Mouse (Mus musculus) heart, embryonic 14.5 days (tissue): ENCODE results near the gene Pigt. TPM values are rescaled to one million over a fixed set of nuclear protein-coding genes. Genes with fewer than 3 reads are reported as not detected.

Source experiments
- ATAC-seq: fragments of 200-750 bp; cut with Nextera tagmentation; 2 replicates; pipeline ENCODE4 v1.8.0; 2017; ENCODE audit warnings: low read depth, moderate TSS enrichment; ENCODE audit not compliant: insufficient number of reproducible peaks, insufficient read depth, low FRiP score
- H3K27ac ChIP-seq, 2 experiments: fragments of 200-500 bp in 1 of 2; fragments of 300-500 bp in 1 of 2; sonication (generic) in 1 of 2; replicated peaks in 1 of 2; 2 replicates each; pipeline ENCODE4 v1.5.1; 2012 to 2014; ENCODE audit warnings: low read depth in 2 of 2, low read length in 2 of 2, control low read depth in 1 of 2, mild to moderate bottlenecking in 1 of 2, mixed read lengths in 1 of 2; ENCODE audit not compliant: control insufficient read depth in 1 of 2, insufficient read depth in 1 of 2
- H3K27me3 ChIP-seq: fragments of 300-500 bp; sonication (generic); 2 replicates; pipeline ENCODE4 v1.6.1; 2014; ENCODE audit warnings: mild to moderate bottlenecking, low read length, control low read depth; ENCODE audit not compliant: control insufficient read depth, insufficient read depth
- H3K36me3 ChIP-seq: fragments of 300-500 bp; sonication (generic); 2 replicates; pipeline ENCODE4 v1.6.1; 2014; ENCODE audit warnings: mild to moderate bottlenecking, control low read depth, low read length, mixed read lengths; ENCODE audit not compliant: control insufficient read depth, insufficient read depth
- H3K4me1 ChIP-seq, 2 experiments: fragments of 200-500 bp in 1 of 2; fragments of 300-500 bp in 1 of 2; sonication (generic) in 1 of 2; 2 replicates each; pipeline ENCODE4 v1.6.1; 2012 to 2014; ENCODE audit warnings: low read length in 2 of 2, control low read depth in 1 of 2, mixed read lengths in 1 of 2; ENCODE audit not compliant: control insufficient read depth in 2 of 2, insufficient read depth in 2 of 2
- H3K4me2 ChIP-seq: fragments of 300-500 bp; sonication (generic); 2 replicates; pipeline ENCODE4 v1.6.1; 2014; ENCODE audit warnings: mild to moderate bottlenecking, low read length
- H3K4me3 ChIP-seq, 2 experiments: fragments of 200-500 bp in 1 of 2; fragments of 300-500 bp in 1 of 2; sonication (generic) in 1 of 2; 2 replicates each; pipeline ENCODE4 v1.5.1; 2012 to 2014; ENCODE audit warnings: low read length in 2 of 2, mild to moderate bottlenecking in 2 of 2, control low read depth in 1 of 2, low read depth in 1 of 2, moderate library complexity in 1 of 2; ENCODE audit not compliant: control insufficient read depth in 1 of 2, insufficient read depth in 1 of 2
- H3K9ac ChIP-seq: fragments of 300-500 bp; sonication (generic); 2 replicates; pipeline ENCODE4 v1.6.1; 2014; ENCODE audit warnings: mild to moderate bottlenecking, low read length
- H3K9me3 ChIP-seq: fragments of 300-500 bp; sonication (generic); 2 replicates; pipeline ENCODE4 v1.6.1; 2016; ENCODE audit warnings: low read length, control low read depth; ENCODE audit not compliant: control insufficient read depth
- WGBS: fragments of 180-500 bp; shearing (Covaris S2); extraction: QIAGEN DNeasy Blood & Tissue Kit; methylation state at CpG from one replicate; pipeline ENCODE4 v1.1.7; 2014; 5-methylcytosine and 5-hydroxymethylcytosine counted together
- polyA plus RNA-seq: library from polyadenylated mRNA; unstranded; fragments of >200 nt; fragmentation: Nextera tagmentation; extraction: Ambion mirVana; gene quantifications from 2 replicates; pipeline ENCODE4 v1.2.1, GENCODE M21; 2014

Gene Pigt
- polyA plus RNA-seq, 1 experiment from 2014 or later, result 64.3 TPM

- H3K36me3 ChIP-seq, result peaks cover 60% of the 10 kb centered on the region
- 93% methylated on average over 3 of the region's 3 CpGs for WGBS
- no peak for ATAC-seq
- H3K4me1 ChIP-seq, result no peaks in the 10 kb centered on the region
- no peak overlapping the region for H3K9ac ChIP-seq
- no peak overlapping the region for H3K27ac ChIP-seq
- no peaks in the 10 kb centered on the region for H3K27me3 ChIP-seq
- no peak overlapping the region for H3K4me3 ChIP-seq
- peaks cover 7% of the 10 kb centered on the region for H3K9me3 ChIP-seq
- no peak overlapping the region for H3K4me2 ChIP-seq
Measured at GRCm38 (mm10) chr2:164504919-164505318, 7.6 kb downstream of the Pigt start.

GRCm38 (mm10) chr2:164505619-164506347 is 8.5 kb downstream of the Pigt start:
- Histone ChIP-seq H3K36me3 (peaks cover 52% of the 10 kb centered on the region), H3K9ac (no peak overlapping the region), H3K27ac (no peak overlapping the region), H3K4me2 (no peak overlapping the region), H3K27me3 (no peaks in the 10 kb centered on the region), H3K9me3 (peaks cover 7% of the 10 kb centered on the region), H3K4me1 (peaks cover 2 to 6% of the 10 kb centered on the region in 2 experiments; a peak in 2 of 4 replicates), H3K4me3 (no peak overlapping the region)
- 97% methylated on average over 4 of the region's 4 CpGs for whole genome bisulfite sequencing
- no peak for ATAC-seq

GRCm38 (mm10) chr2:164507811-164508210 is 10.5 kb downstream of the Pigt start:
- Histone ChIP-seq H3K9me3 (peaks cover 7% of the 10 kb centered on the region), H3K27me3 (no peaks in the 10 kb centered on the region), H3K4me2 (no peak overlapping the region), H3K4me1 (peaks cover 2 to 6% of the 10 kb centered on the region in 2 experiments; a peak in 2 of 4 replicates), H3K36me3 (peaks cover 35% of the 10 kb centered on the region), H3K27ac (no peak overlapping the region), H3K4me3 (no peak overlapping the region), H3K9ac (no peak overlapping the region)
- WGBS, result 80% methylated on average over 17 of the region's 19 CpGs
- no peak for ATAC-seq

GRCm38 (mm10) chr2:164510621-164511190 is 13.4 kb downstream of the Pigt start:
- Histone ChIP-seq H3K4me3 (no peak overlapping the region), H3K9ac (no peak overlapping the region), H3K4me2 (no peak overlapping the region), H3K36me3 (peaks cover 6% of the 10 kb centered on the region), H3K27me3 (no peaks in the 10 kb centered on the region), H3K4me1 (peaks cover 6% of the 10 kb centered on the region in 2 experiments; a peak in 3 of 4 replicates), H3K9me3 (no peaks in the 10 kb centered on the region), H3K27ac (no peak overlapping the region)
- 30% methylated on average over 5 of the region's 5 CpGs for WGBS
- ATAC-seq, result no peak

DNA sequence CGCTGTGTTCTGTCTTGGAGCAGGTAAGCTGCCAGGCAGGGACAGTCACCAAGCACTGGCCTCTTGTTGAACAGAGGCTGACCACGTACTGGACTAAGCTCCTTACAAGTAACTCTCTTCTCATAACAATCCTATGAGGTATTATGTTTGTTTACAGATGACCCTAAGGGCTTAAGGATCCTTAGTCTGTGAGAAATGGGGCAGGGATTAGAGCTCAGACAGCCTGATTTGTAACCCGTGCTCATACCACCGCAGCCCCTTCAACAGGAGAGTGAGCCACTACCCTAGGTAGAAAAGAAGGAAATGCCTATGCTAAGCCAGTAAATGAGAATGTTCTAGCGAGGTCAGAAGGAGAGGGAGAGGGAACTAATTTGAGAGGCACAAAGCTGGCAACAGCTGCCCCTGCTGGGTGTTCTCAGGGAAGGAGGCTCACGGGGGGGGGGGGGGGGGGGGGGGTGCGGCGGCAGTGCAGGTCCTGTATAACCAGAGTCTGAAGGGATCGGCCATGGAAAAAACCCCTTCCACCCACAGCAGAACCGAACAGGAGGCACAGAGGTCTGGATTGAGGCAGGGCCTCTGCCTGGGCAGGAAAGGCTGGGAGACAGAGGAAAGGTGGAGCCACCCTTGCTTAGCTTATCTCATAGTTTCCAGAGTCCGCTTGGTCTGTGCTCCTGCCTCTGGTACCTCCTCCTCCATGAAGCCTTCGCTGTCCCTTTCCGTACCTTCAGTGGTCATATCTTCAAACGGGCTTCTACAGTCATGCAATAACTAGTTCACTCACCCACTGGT is 15.0 kb downstream of the Pigt start:
- H3K9me3 ChIP-seq, result no peaks in the 10 kb centered on the region
- H3K27me3 ChIP-seq, result no peaks in the 10 kb centered on the region
- no peak overlapping the region for H3K4me2 ChIP-seq
- 47% methylated on average over 12 of the region's 14 CpGs for WGBS
- H3K4me3 ChIP-seq, result no peak overlapping the region
- 0 out of 2 replicates have a peak, but pooled peaks have one; percentile 18 for ATAC-seq
- H3K27ac ChIP-seq, result peak overlapping the region; percentile 53 to 72; a peak in 3 of 4 replicates
- H3K9ac ChIP-seq, result no peak overlapping the region
- H3K36me3 ChIP-seq, result no peaks in the 10 kb centered on the region; the same call in 1 of the 2 replicates
- peaks cover 6% of the 10 kb centered on the region in 2 experiments; a peak in 3 of 4 replicates for H3K4me1 ChIP-seq

- H3K27ac ChIP-seq, result peak overlapping the region; percentile 62 to 72; a peak in 3 of 4 replicates
- no peaks in the 10 kb centered on the region for H3K9me3 ChIP-seq
- no peak overlapping the region for H3K9ac ChIP-seq
- H3K36me3 ChIP-seq, result no peaks in the 10 kb centered on the region
- no peak overlapping the region for H3K4me2 ChIP-seq
- no peaks in the 10 kb centered on the region for H3K27me3 ChIP-seq
- peaks cover 6% of the 10 kb centered on the region in 2 experiments; a peak in 3 of 4 replicates for H3K4me1 ChIP-seq
- ATAC-seq, result peak; percentile 52
- H3K4me3 ChIP-seq, result no peak overlapping the region
- WGBS, result 58% methylated on average over 8 of the region's 8 CpGs
Measured at GRCm38 (mm10) chr2:164513389-164513788, 16.1 kb downstream of the Pigt start.

- H3K9me3 ChIP-seq, result no peaks in the 10 kb centered on the region
- H3K27me3 ChIP-seq, result no peaks in the 10 kb centered on the region
- no peaks in the 10 kb centered on the region for H3K36me3 ChIP-seq
- no peak overlapping the region for H3K27ac ChIP-seq
- no peak overlapping the region for H3K4me3 ChIP-seq
- no peak overlapping the region for H3K9ac ChIP-seq
- peaks cover 8 to 12% of the 10 kb centered on the region in 2 experiments; a peak in 3 of 4 replicates for H3K4me1 ChIP-seq
- no peak overlapping the region for H3K4me2 ChIP-seq
- no peak for ATAC-seq
- WGBS, result 81% methylated on average over 3 of the region's 3 CpGs
Measured at GRCm38 (mm10) chr2:164514916-164515315, 17.6 kb downstream of the Pigt start.
